9 mouse cellular contexts compared by ENCODE assay signal in genomic region chr9:63074023-63074750, GRCm38 (mm10).
DNase-seq lines count a peak whose midpoint lies in the region; ATAC-seq and TF ChIP-seq lines count a peak whose summit lies in the region.
"Had no signal": no experiment of that assay in that cellular context is flagged by ENCODE, and none has a peak within 500 bp of the region (broad histone marks: within the 10 kb centered on the region; RNA-seq: fewer than 3 reads in every experiment).

No protein-coding gene starts in this region.

- H3K36me3 ChIP-seq in heart, embryonic 13.5 days: no peaks in the 10 kb centered on the region
- no peaks in the 10 kb centered on the region for H3K36me3 ChIP-seq in spleen, adult 2 months (ENCODE audit: control insufficient read depth, insufficient read depth, low read length)
- H3K36me3 ChIP-seq in hindbrain, embryonic 12.5 days: no peaks in the 10 kb centered on the region
- no peaks in the 10 kb centered on the region for H3K36me3 ChIP-seq in stomach, postnatal 0 days (ENCODE audit: control insufficient read depth, insufficient read depth, low read length)

- TF ChIP-seq EP300 in stomach, postnatal 0 days (optimal IDR thresholded peaks at IDR 0.05): no peak

- H3K9me3 ChIP-seq in heart, embryonic 13.5 days: no peaks in the 10 kb centered on the region
- no peaks in the 10 kb centered on the region for H3K9me3 ChIP-seq in hindbrain, embryonic 12.5 days (replicated peaks)
- H3K9me3 ChIP-seq in stomach, postnatal 0 days (ENCODE audit: control insufficient read depth, low read length): no peaks in the 10 kb centered on the region

- TF ChIP-seq POLR2A in spleen, adult 2 months (IDR thresholded peaks at IDR 0.05; ENCODE audit: low read depth, low read length): no peak

- H3K27me3 ChIP-seq in heart, embryonic 13.5 days (replicated peaks): no peaks in the 10 kb centered on the region
- no peaks in the 10 kb centered on the region for H3K27me3 ChIP-seq in spleen, adult 2 months (ENCODE audit: control insufficient read depth, insufficient read depth, low read length)
- H3K27me3 ChIP-seq in hindbrain, embryonic 12.5 days: no peaks in the 10 kb centered on the region
- no peaks in the 10 kb centered on the region for H3K27me3 ChIP-seq in stomach, postnatal 0 days (ENCODE audit: control insufficient read depth, insufficient read depth, low read length)

- peaks cover 44% of the 10 kb centered on the region for H3K4me1 ChIP-seq in heart, embryonic 13.5 days
- peaks cover 3% of the 10 kb centered on the region; the same call in 1 of the 2 replicates for H3K4me1 ChIP-seq in spleen, adult 2 months (ENCODE audit: control insufficient read depth, insufficient read depth, insufficient read length)
- peaks cover 17% of the 10 kb centered on the region for H3K4me1 ChIP-seq in hindbrain, embryonic 12.5 days
- H3K4me1 ChIP-seq in stomach, postnatal 0 days (replicated peaks; ENCODE audit: control insufficient read depth, insufficient read depth): peaks cover 9% of the 10 kb centered on the region; the same call in 1 of the 2 replicates

- H3K9ac ChIP-seq in heart, embryonic 13.5 days: no peak overlapping the region
- H3K9ac ChIP-seq in hindbrain, embryonic 12.5 days: no peak overlapping the region
- H3K9ac ChIP-seq in stomach, postnatal 0 days (ENCODE audit: low read length): 0 out of 2 replicates have a peak overlapping the region, but pooled peaks have one; percentile 23

- H3K4me2 ChIP-seq in heart, embryonic 13.5 days: peak overlapping the region; percentile 32
- H3K4me2 ChIP-seq in hindbrain, embryonic 12.5 days (replicated peaks): no peak overlapping the region
- no peak overlapping the region for H3K4me2 ChIP-seq in stomach, postnatal 0 days (replicated peaks; ENCODE audit: low read depth)

- WGBS in heart, embryonic 13.5 days: 23% methylated on average over 10 of the region's 10 CpGs
- 14% methylated on average over 10 of the region's 10 CpGs for WGBS in spleen, adult 2 months
- 34% methylated on average over 10 of the region's 10 CpGs for WGBS in hindbrain, embryonic 12.5 days
- WGBS in stomach, postnatal 0 days: 22% methylated on average over 10 of the region's 10 CpGs

- H3K27ac ChIP-seq in heart, embryonic 13.5 days (replicated peaks): peak overlapping the region; percentile 67
- 0 out of 2 replicates have a peak overlapping the region, but pooled peaks have one; percentile 54 for H3K27ac ChIP-seq in spleen, adult 2 months (ENCODE audit: insufficient read depth, low read length)
- 0 out of 2 replicates have a peak overlapping the region, but pooled peaks have one; percentile 40 for H3K27ac ChIP-seq in hindbrain, embryonic 12.5 days
- H3K27ac ChIP-seq in stomach, postnatal 0 days (replicated peaks): peak overlapping the region; percentile 63

- ATAC-seq in heart, embryonic 13.5 days (ENCODE audit: extremely low read depth, insufficient number of reproducible peaks, low FRiP score, low TSS enrichment): no peak
- ATAC-seq in hindbrain, embryonic 12.5 days (ENCODE audit: low FRiP score): no peak
- peak; percentile 50; the same call in 1 of the 2 replicates for ATAC-seq in stomach, postnatal 0 days (ENCODE audit: low FRiP score, low TSS enrichment)
- ATAC-seq: inflammation-experienced regulatory T-cells, adult 6 months had no signal

- no peak overlapping the region for H3K4me3 ChIP-seq in heart, embryonic 13.5 days
- H3K4me3 ChIP-seq in spleen, adult 2 months (ENCODE audit: extremely low read depth, insufficient read depth, insufficient read length): peak overlapping the region; percentile 16; the same call in 1 of the 2 replicates
- no peak overlapping the region for H3K4me3 ChIP-seq in hindbrain, embryonic 12.5 days
- H3K4me3 ChIP-seq in stomach, postnatal 0 days (ENCODE audit: low read depth, low read length): no peak overlapping the region

- TF ChIP-seq CTCF in spleen, adult 2 months (IDR thresholded peaks at IDR 0.05; ENCODE audit: extremely low read depth, insufficient read depth, insufficient read length, insufficient replicate concordance): no peak
- TF ChIP-seq CTCF in stomach, postnatal 0 days (IDR thresholded peaks at IDR 0.05; ENCODE audit: low read depth): 0 out of 2 replicates have a peak, but pooled peaks have one; percentile 8

- no peak for DNase-seq in heart, adult 9 months (ENCODE audit: low spot score in 2 of 2)
- DNase-seq in spleen, adult 2 months (ENCODE audit: low read depth in 1 of 2, low spot score in 2 of 2): no peak
- no peak for DNase-seq in spleen, postnatal 14 days (ENCODE audit: low spot score in 2 of 2)
- no peak for DNase-seq in stomach, postnatal 0 days (ENCODE audit: low spot score)
- DNase-seq in right cerebral cortex, postnatal 25 days: no peak
- DNase-seq in natural killer cell, adult 2 months (ENCODE audit: low spot score in 2 of 2): no peak
